Mouse (Mus musculus) CH12.LX (cell line): Measurements from ENCODE around the gene Sit1. TPM values are rescaled to one million over a fixed set of nuclear protein-coding genes. Genes with fewer than 3 reads are reported as not detected.

Experiments
- DNase-seq: peaks from one replicate; pipeline ENCODE4 v3.0.0-alpha.2; 2013; ENCODE audit errors: extremely low read depth
- H3K27ac ChIP-seq: 2 replicates; pipeline ENCODE4 v1.5.1; 2012; ENCODE audit warnings: low read depth, mild to moderate bottlenecking, control low read depth, moderate library complexity; ENCODE audit not compliant: insufficient read depth
- H3K27me3 ChIP-seq: replicated peaks from 2 replicates; pipeline ENCODE3; 2012; ENCODE audit warnings: inconsistent platforms
- H3K36me3 ChIP-seq, 2 experiments: replicated peaks in 1 of 2; 2 replicates each; pipeline versions ENCODE3 to v1.6.1; 2012; ENCODE audit warnings: inconsistent platforms in 1 of 2, low read length in 1 of 2, mild to moderate bottlenecking in 1 of 2, mixed read lengths in 1 of 2, moderate library complexity in 1 of 2; ENCODE audit not compliant: control insufficient read depth in 1 of 2, insufficient read depth in 1 of 2
- H3K4me1 ChIP-seq, 2 experiments: 2 replicates each; pipeline ENCODE4 v1.6.1; 2012; ENCODE audit warnings: inconsistent platforms in 1 of 2, moderate library complexity in 1 of 2; ENCODE audit not compliant: insufficient read depth in 2 of 2, control insufficient read depth in 1 of 2
- H3K4me2 ChIP-seq: 2 replicates; pipeline ENCODE4 v1.6.1; 2012; ENCODE audit warnings: low read depth, mild to moderate bottlenecking, control low read depth; ENCODE audit not compliant: poor library complexity, insufficient read depth, severe bottlenecking
- H3K4me3 ChIP-seq, 3 experiments: fragments of 150-350 bp in 1 of 3; sonication (generic) in 1 of 3; replicated peaks in 1 of 3; 2 replicates each; pipeline versions ENCODE3 to v1.5.1; 2011 to 2012; ENCODE audit warnings: low read depth in 2 of 3, low read length in 2 of 3, mild to moderate bottlenecking in 2 of 3, moderate library complexity in 2 of 3, control low read depth in 1 of 3, improper control_type of control experiment in 1 of 3, inconsistent platforms in 1 of 3, mixed read lengths in 1 of 3; ENCODE audit not compliant: poor library complexity in 1 of 3
- H3K79me2 ChIP-seq: replicated peaks from 2 replicates; pipeline ENCODE4 v1.6.1; 2012; ENCODE audit warnings: mild to moderate bottlenecking, moderate library complexity; ENCODE audit not compliant: control insufficient read depth, poor library complexity, insufficient read depth, severe bottlenecking; ENCODE audit errors: extremely low read depth
- H3K9ac ChIP-seq: 2 replicates; pipeline ENCODE4 v1.6.1; 2012; ENCODE audit warnings: low read depth, mild to moderate bottlenecking, control low read depth, moderate library complexity; ENCODE audit not compliant: insufficient read depth
- H3K9me3 ChIP-seq: replicated peaks from 2 replicates; pipeline ENCODE3; 2012; ENCODE audit warnings: low read length, inconsistent platforms, mixed read lengths
- BHLHE40 ChIP-seq: IDR thresholded peaks from 2 replicates; pipeline ENCODE4 v1.6.1; 2011; ENCODE audit warnings: mild to moderate bottlenecking, low read depth, low read length, improper control_type of control experiment
- CHD1 ChIP-seq: IDR thresholded peaks from 2 replicates; pipeline ENCODE4 v1.6.1; 2012; ENCODE audit warnings: low read depth, low read length, improper control_type of control experiment, inconsistent platforms
- ELF1 ChIP-seq: IDR thresholded peaks from 2 replicates; pipeline ENCODE4 v1.6.1; 2014; ENCODE audit warnings: low read depth, mild to moderate bottlenecking, inconsistent platforms, low read length, improper control_type of control experiment
- ETS1 ChIP-seq: conservative IDR thresholded peaks from 2 replicates; pipeline ENCODE4 v1.6.1; 2012; ENCODE audit warnings: low read depth, mild to moderate bottlenecking, inconsistent platforms, low read length, improper control_type of control experiment, moderate library complexity
- GABPA ChIP-seq: IDR thresholded peaks from 2 replicates; pipeline ENCODE4 v1.6.1; 2012; ENCODE audit warnings: low read depth, low read length, improper control_type of control experiment, inconsistent platforms; ENCODE audit not compliant: insufficient replicate concordance
- IRF4 ChIP-seq: IDR thresholded peaks from 2 replicates; pipeline ENCODE4 v1.6.1; 2014; ENCODE audit warnings: low read depth, mild to moderate bottlenecking, inconsistent platforms, low read length, improper control_type of control experiment
- MAFK ChIP-seq: IDR thresholded peaks from 2 replicates; pipeline ENCODE4 v1.6.1; 2011; ENCODE audit warnings: low read length, improper control_type of control experiment; ENCODE audit not compliant: insufficient replicate concordance
- MEF2A ChIP-seq: IDR thresholded peaks from 2 replicates; pipeline ENCODE4 v1.6.1; 2014; ENCODE audit warnings: low read depth, mild to moderate bottlenecking, inconsistent platforms, low read length, improper control_type of control experiment, borderline replicate concordance
- MXI1 ChIP-seq: IDR thresholded peaks from 2 replicates; pipeline ENCODE4 v1.6.1; 2011; ENCODE audit warnings: mild to moderate bottlenecking, low read depth, low read length, improper control_type of control experiment
- NRF1 ChIP-seq: IDR thresholded peaks from 2 replicates; pipeline ENCODE4 v1.6.1; 2014; ENCODE audit warnings: low read depth, mild to moderate bottlenecking, inconsistent platforms, low read length, improper control_type of control experiment, moderate library complexity
- PAX5 ChIP-seq: IDR thresholded peaks from 2 replicates; pipeline ENCODE4 v1.6.1; 2012; ENCODE audit warnings: low read length, inconsistent platforms, mixed read lengths
- POLR2AphosphoS2 ChIP-seq: IDR thresholded peaks from 2 replicates; pipeline ENCODE4 v1.6.1; 2011; ENCODE audit warnings: low read depth, low read length, improper control_type of control experiment
- RCOR1 ChIP-seq: conservative IDR thresholded peaks from 2 replicates; pipeline ENCODE4 v1.6.1; 2012; ENCODE audit warnings: low read depth, mild to moderate bottlenecking, inconsistent platforms, low read length, improper control_type of control experiment
- SIN3A ChIP-seq: IDR thresholded peaks from 2 replicates; pipeline ENCODE4 v1.6.1; 2012; ENCODE audit warnings: low read length, improper control_type of control experiment, inconsistent platforms
- UBTF ChIP-seq: IDR thresholded peaks from 2 replicates; pipeline ENCODE4 v1.6.1; 2012; ENCODE audit warnings: low read depth, mild to moderate bottlenecking, inconsistent platforms, low read length, improper control_type of control experiment, moderate library complexity
- ZC3H11A ChIP-seq: IDR thresholded peaks from 2 replicates; pipeline ENCODE4 v1.6.1; 2012; ENCODE audit warnings: low read depth, mild to moderate bottlenecking, inconsistent platforms, low read length, improper control_type of control experiment
- ZKSCAN1 ChIP-seq: IDR thresholded peaks from 2 replicates; pipeline ENCODE4 v1.6.1; 2012; ENCODE audit warnings: low read depth, inconsistent platforms, low read length, improper control_type of control experiment, borderline replicate concordance
- ZMIZ1 ChIP-seq: IDR thresholded peaks from 2 replicates; pipeline ENCODE4 v1.6.1; 2012; ENCODE audit warnings: low read depth, mild to moderate bottlenecking, inconsistent platforms, low read length, improper control_type of control experiment
- ZNF384 ChIP-seq: IDR thresholded peaks from 2 replicates; pipeline ENCODE4 v1.6.1; 2012; ENCODE audit warnings: low read depth, low read length, improper control_type of control experiment, inconsistent platforms
- dilution Hi-C: fragments of 300-500 bp; cut with MboI; formaldehyde crosslinking; loops from 2 replicates; pipeline ENCODE4 v1.14.3; 2020; ENCODE audit warnings: low sequenced_read_pairs; ENCODE audit not compliant: extremely low pct_unique_long_range_greater_than_20kb, extremely low pct_ligation_motif_present
- in situ Hi-C: fragments of 300-500 bp; cut with MboI; formaldehyde crosslinking; loops from 3 replicates; pipeline ENCODE4 v1.14.3; 2019; ENCODE audit warnings: low sequenced_read_pairs, low pct_ligation_motif_present, low pct_unique_long_range_greater_than_20kb, mixed read lengths
- polyA plus RNA-seq: library from polyadenylated mRNA; unstranded; fragments of >175 nt; gene quantifications from 2 replicates; pipeline ENCODE4 v1.2.1, GENCODE M21; 2012; ENCODE audit warnings: low read depth; ENCODE audit not compliant: insufficient read length
- total RNA-seq, 2 experiments: library from RNA; depleted of rRNA; stranded (reverse); fragments of 300-350 nt in 1 of 2; fragments of >200 nt in 1 of 2; gene quantifications; 2 replicates each; pipeline ENCODE4 v1.2.3; 2012 to 2014

The Sit1 gene
- total and polyA plus RNA-seq, 3 experiments = 2.8 to 10.5 (median 10.1) TPM

DNA sequence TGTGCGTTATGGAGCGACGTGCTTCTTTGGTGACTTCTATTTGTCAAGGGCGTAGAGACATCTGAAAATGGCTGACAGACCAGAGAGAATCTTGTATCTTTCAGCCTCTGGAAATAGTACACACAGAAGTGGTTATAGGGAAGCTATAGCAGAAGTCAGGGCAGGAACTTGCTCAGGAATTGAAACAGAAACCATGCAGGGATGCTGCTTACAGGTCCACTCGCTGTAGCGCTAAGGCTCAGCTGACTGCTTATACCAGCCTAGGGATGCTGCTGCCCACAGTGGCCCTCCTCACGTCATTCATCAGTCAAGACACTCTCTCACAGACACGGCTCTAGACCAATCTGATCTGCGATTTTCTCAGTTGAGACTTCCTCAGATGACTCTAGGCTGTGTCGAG, 13.2 kb downstream of the Sit1 start:
- Histone ChIP-seq H3K4me1 (peaks cover 10 to 40% of the 10 kb centered on the region in 2 experiments), H3K9ac (no peak overlapping the region), H3K27ac (no peak overlapping the region), H3K27me3 (no peaks in the 10 kb centered on the region), H3K4me3 (no peak overlapping the region), H3K9me3 (peaks cover 9% of the 10 kb centered on the region), H3K36me3 (no peaks in the 10 kb centered on the region), H3K4me2 (no peak overlapping the region), H3K79me2 (no peaks in the 10 kb centered on the region)
- no peak for DNase-seq
- TF ChIP-seq ELF1 (no peak), CHD1 (no peak), ZC3H11A (no peak), MXI1 (no peak), IRF4 (no peak), NRF1 (no peak), RCOR1 (no peak), MAFK (no peak), BHLHE40 (no peak), UBTF (no peak), MEF2A (no peak), GABPA (no peak), PAX5 (no peak), ZNF384 (no peak), ZKSCAN1 (no peak), SIN3A (no peak), ZMIZ1 (no peak), ETS1 (no peak)
- dilution Hi-C loops (no loop called here), in situ Hi-C loops (no loop called here)

- no peak overlapping the region for H3K27ac ChIP-seq
- no peaks in the 10 kb centered on the region for H3K79me2 ChIP-seq
- no peak for DNase-seq
- H3K27me3 ChIP-seq = no peaks in the 10 kb centered on the region
- no peaks in the 10 kb centered on the region for H3K36me3 ChIP-seq
- dilution Hi-C loops (no loop called here), in situ Hi-C loops (no loop called here)
- H3K4me3 ChIP-seq = no peak overlapping the region
- TF ChIP-seq POLR2AphosphoS2 (no peak), ETS1 (no peak), RCOR1 (no peak), PAX5 (no peak), ZMIZ1 (no peak)
- no peak overlapping the region for H3K4me2 ChIP-seq
- peaks cover 0 to 15% of the 10 kb centered on the region in 2 experiments; a peak in 2 of 4 replicates for H3K4me1 ChIP-seq
- H3K9ac ChIP-seq = no peak overlapping the region
- H3K9me3 ChIP-seq = peaks cover 14% of the 10 kb centered on the region
Observed at GRCm38 (mm10) chr4:43466872-43467271, 16.7 kb downstream of the Sit1 start.
